Mouse (Mus musculus): ENCODE results near the gene Col13a1. TPM values are rescaled to one million over a fixed set of nuclear protein-coding genes. Genes with fewer than 3 reads are reported as not detected.

Gene Col13a1
- polyA plus RNA-seq, 1 experiment from 2014 or later: not detected

- H3K79me2 ChIP-seq (ENCODE audit: inconsistent target): no peaks in the 10 kb centered on the region
- 2% methylated on average over 7 of the region's 7 CpGs for WGBS (ENCODE audit: missing documents)
- H3K27ac ChIP-seq: no peak overlapping the region
- no peak overlapping the region for H3K4me3 ChIP-seq (ENCODE audit: inconsistent target)
- no peaks in the 10 kb centered on the region for H3K36me3 ChIP-seq (ENCODE audit: inconsistent target)
Observed at GRCm38 (mm10) chr10:61980424-61980823, 1.5 kb upstream of the Col13a1 start.

DNA sequence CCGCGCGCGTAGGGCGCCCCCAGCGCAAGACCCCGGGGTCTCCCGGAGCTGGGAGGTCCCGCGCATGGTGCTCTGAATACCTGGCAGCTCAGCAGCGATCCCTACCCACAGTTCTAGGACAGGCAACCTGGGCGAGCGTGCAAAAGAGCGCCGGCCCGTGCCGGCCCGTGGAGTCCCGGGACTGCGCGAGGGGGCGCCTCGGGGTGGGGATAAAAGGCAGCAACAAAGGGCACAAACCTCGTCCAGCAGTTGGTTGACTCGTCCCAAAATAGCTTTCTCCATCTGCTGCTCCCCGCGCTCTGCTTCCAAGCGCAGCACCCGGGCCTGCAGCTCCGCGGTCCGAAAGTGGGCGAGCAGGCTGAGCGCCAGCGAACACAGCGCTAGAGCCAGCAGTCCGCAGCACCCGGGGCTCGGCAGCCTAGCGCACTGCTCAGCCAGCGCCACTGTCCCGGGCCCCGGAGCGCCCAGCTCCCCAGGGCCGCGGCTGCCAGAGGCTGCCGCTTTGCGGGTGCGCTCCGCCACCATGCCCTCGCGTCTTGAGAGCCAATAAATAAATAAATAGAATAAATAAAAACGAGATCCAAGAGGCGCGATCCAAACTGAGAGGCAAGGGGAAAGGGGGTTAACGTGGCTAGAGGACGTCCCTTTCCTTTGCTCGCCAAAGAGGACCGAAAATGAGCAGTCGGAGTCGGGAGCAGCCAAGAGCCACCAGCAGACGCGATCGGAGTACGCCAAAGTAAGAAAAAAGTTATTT lies 619 bp downstream of the Col13a1 start:
- no peaks in the 10 kb centered on the region for H3K36me3 ChIP-seq (ENCODE audit: inconsistent target)
- H3K79me2 ChIP-seq (ENCODE audit: inconsistent target): no peaks in the 10 kb centered on the region
- H3K4me3 ChIP-seq (ENCODE audit: inconsistent target): no peak overlapping the region
- 2% methylated on average over 65 of the region's 65 CpGs for WGBS (ENCODE audit: missing documents)
- H3K27ac ChIP-seq: no peak overlapping the region

DNA sequence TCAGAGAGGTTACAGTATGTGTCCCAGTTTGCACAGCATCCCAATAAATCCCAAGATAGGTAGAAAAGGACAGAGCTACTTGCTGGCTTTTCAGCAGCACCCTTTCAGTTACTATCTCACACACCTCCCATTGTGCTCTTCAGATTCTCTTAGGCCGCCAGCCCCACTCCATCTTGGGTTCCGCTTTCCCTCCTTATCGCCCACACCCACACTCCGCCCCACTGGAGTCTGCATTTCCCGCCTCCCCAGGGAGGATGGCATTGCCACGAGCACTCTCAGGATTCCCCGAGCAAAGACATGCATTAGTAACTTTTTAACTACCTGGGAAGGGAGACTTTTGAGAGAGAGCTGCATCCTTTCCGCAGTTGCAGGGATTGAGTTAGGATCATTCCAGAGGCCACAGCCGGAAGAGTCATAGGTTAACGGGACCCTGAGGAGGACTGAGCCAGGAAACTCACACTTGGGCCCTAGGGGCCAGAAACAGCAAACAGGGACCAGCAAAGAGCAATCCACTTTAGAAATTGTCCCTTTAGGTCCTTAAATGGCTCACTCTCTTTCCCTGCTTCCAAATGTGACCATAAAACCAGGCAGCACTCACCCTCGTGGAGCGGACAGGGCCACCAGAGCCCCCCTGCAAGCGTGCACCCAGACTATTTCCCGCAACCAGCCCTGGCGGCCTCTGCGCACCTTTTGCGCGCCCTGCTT lies 1.4 kb downstream of the Col13a1 start:
- Histone ChIP-seq H3K27ac (no peak overlapping the region), H3K4me3 (ENCODE audit: inconsistent target) (no peak overlapping the region), H3K79me2 (ENCODE audit: inconsistent target) (no peaks in the 10 kb centered on the region), H3K36me3 (ENCODE audit: inconsistent target) (no peaks in the 10 kb centered on the region)
- WGBS (ENCODE audit: missing documents): 4% methylated on average over 18 of the region's 18 CpGs

DNA sequence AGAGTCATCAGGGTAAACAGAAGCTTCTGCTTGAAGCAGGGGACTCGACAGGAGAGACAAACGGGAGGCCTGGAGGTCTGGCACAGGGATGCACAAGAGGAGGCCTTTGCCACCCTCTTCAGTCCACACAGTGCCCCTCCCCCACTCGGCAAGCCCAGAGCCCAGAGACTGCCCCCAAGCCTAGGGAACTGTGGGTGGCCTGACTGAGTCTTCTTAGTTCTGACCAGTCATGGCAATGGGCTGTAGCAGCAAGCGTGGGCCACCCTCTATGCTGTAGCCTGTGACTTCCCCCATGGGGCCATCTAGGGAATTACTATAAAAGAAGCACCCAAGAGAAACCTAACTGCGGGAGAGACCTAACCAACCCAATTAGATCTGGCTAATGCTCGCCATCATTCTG lies 1.9 kb downstream of the Col13a1 start:
- WGBS (ENCODE audit: missing documents): 9% methylated on average over 6 of the region's 6 CpGs
- H3K4me3 ChIP-seq (ENCODE audit: inconsistent target): no peak overlapping the region

DNA sequence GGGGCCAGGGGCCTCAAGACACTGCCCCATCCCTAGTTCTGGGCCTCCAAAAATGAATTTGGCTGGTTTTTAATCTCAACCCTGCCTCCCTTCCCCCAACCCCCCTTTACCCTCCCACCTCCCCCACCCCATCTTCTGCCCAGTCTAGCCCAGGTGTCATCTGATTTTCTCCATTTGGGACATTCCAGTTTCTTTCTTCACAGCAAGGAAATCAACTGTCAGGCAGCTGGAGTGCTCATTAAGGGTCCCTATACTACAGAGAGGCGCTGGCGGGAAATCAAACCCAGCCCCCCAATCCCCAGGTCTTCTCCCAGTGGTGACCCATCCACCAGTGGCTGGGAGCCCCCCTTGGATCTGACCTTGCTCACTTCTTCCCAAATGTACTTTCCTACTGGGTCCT lies 4.3 kb downstream of the Col13a1 start:
- no peak overlapping the region for H3K27ac ChIP-seq
- no peaks in the 10 kb centered on the region for H3K36me3 ChIP-seq (ENCODE audit: inconsistent target)
- H3K4me3 ChIP-seq (ENCODE audit: inconsistent target): no peak overlapping the region
- 100% methylated on average over 2 of the region's 2 CpGs for WGBS (ENCODE audit: missing documents)
- no peaks in the 10 kb centered on the region for H3K79me2 ChIP-seq (ENCODE audit: inconsistent target)

More for the DNA sequence above, 1.9 kb downstream of the Col13a1 start:
- no peak overlapping the region for H3K27ac ChIP-seq
- H3K79me2 ChIP-seq (ENCODE audit: inconsistent target): no peaks in the 10 kb centered on the region
- no peaks in the 10 kb centered on the region for H3K36me3 ChIP-seq (ENCODE audit: inconsistent target)

DNA sequence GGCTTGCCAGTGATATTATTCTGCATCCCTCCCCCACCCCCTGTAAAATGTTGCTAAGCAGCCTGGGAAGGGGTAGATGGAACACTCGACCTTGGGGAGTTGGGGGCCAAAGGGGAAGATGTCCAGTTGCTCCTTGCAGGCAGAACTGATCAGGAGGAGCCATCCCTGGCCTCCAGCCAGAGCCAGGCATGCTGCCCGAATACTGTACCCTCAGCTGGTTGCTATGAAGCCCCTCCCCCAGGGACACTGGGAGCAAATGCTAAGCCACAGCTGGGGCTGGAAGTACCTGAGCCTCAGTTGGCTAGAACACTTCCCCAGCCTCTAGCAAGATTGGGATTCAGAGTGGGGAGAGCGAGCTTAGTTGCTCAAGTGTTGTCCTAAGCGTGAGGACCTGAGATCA lies 6.9 kb downstream of the Col13a1 start:
- Histone ChIP-seq H3K36me3 (ENCODE audit: inconsistent target) (no peaks in the 10 kb centered on the region), H3K79me2 (ENCODE audit: inconsistent target) (no peaks in the 10 kb centered on the region), H3K4me3 (ENCODE audit: inconsistent target) (no peak overlapping the region), H3K27ac (no peak overlapping the region)
- 63% methylated on average over 4 of the region's 4 CpGs for WGBS (ENCODE audit: missing documents)

DNA sequence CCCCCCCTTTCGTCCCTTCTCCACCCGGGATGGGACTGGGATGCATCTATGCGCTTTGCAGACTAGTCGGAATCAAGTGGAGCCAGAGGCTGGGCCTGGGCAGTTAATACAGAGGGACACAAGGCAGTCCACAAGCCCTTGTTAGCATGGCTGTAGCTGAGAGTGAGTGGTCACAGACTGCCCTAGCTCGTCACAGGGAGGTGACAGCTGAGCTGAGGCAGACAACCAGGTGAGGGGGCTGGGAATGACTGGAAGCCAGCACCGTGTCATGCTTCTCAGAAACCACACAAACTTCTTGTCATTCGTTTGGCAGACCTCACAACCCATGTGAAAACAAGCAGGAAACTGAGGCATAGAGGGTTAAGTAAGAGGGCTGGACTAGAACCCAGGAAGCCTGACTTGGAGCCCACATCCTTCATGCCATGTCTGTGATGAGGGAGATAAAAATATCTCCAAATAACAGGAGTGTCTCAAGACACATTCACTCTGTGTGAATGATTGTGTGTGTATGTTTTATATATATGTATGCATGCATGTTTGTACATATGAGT lies 10.8 kb downstream of the Col13a1 start:
- Histone ChIP-seq H3K27ac (no peak overlapping the region), H3K36me3 (ENCODE audit: inconsistent target) (no peaks in the 10 kb centered on the region), H3K4me3 (ENCODE audit: inconsistent target) (no peak overlapping the region), H3K79me2 (ENCODE audit: inconsistent target) (no peaks in the 10 kb centered on the region)
- WGBS (ENCODE audit: missing documents): 63% methylated on average over 7 of the region's 7 CpGs

GRCm38 (mm10) chr10:61967207-61967606 lies 11.7 kb downstream of the Col13a1 start:
- H3K4me3 ChIP-seq (ENCODE audit: inconsistent target): no peak overlapping the region
- no peaks in the 10 kb centered on the region for H3K36me3 ChIP-seq (ENCODE audit: inconsistent target)
- no peak overlapping the region for H3K27ac ChIP-seq
- WGBS (ENCODE audit: missing documents): 64% methylated on average over 1 of the region's 3 CpGs
- H3K79me2 ChIP-seq (ENCODE audit: inconsistent target): no peaks in the 10 kb centered on the region

- Histone ChIP-seq H3K79me2 (ENCODE audit: inconsistent target) (no peaks in the 10 kb centered on the region), H3K4me3 (ENCODE audit: inconsistent target) (no peak overlapping the region), H3K27ac (no peak overlapping the region), H3K36me3 (ENCODE audit: inconsistent target) (no peaks in the 10 kb centered on the region)
- 67% methylated on average over 7 of the region's 7 CpGs for whole genome bisulfite sequencing (ENCODE audit: missing documents)
Observed at GRCm38 (mm10) chr10:61965386-61965841, 13.5 kb downstream of the Col13a1 start.

GRCm38 (mm10) chr10:61956718-61957117 lies 22.2 kb downstream of the Col13a1 start:
- Histone ChIP-seq H3K4me3 (ENCODE audit: inconsistent target) (no peak overlapping the region), H3K36me3 (ENCODE audit: inconsistent target) (no peaks in the 10 kb centered on the region), H3K27ac (no peak overlapping the region), H3K79me2 (ENCODE audit: inconsistent target) (no peaks in the 10 kb centered on the region)
- 74% methylated on average over 6 of the region's 6 CpGs for WGBS (ENCODE audit: missing documents)

- no peak overlapping the region for H3K27ac ChIP-seq
- H3K4me3 ChIP-seq (ENCODE audit: inconsistent target): no peak overlapping the region
- 92% methylated on average over 5 of the region's 5 CpGs for WGBS (ENCODE audit: missing documents)
- H3K36me3 ChIP-seq (ENCODE audit: inconsistent target): no peaks in the 10 kb centered on the region
- no peaks in the 10 kb centered on the region for H3K79me2 ChIP-seq (ENCODE audit: inconsistent target)
Observed at GRCm38 (mm10) chr10:61953916-61954315, 25.0 kb downstream of the Col13a1 start.

GRCm38 (mm10) chr10:61949542-61949941 lies 29.4 kb downstream of the Col13a1 start:
- H3K36me3 ChIP-seq (ENCODE audit: inconsistent target): no peaks in the 10 kb centered on the region
- H3K27ac ChIP-seq: no peak overlapping the region
- WGBS (ENCODE audit: missing documents): 94% methylated on average over 6 of the region's 6 CpGs
- no peaks in the 10 kb centered on the region for H3K79me2 ChIP-seq (ENCODE audit: inconsistent target)
- no peak overlapping the region for H3K4me3 ChIP-seq (ENCODE audit: inconsistent target)

DNA sequence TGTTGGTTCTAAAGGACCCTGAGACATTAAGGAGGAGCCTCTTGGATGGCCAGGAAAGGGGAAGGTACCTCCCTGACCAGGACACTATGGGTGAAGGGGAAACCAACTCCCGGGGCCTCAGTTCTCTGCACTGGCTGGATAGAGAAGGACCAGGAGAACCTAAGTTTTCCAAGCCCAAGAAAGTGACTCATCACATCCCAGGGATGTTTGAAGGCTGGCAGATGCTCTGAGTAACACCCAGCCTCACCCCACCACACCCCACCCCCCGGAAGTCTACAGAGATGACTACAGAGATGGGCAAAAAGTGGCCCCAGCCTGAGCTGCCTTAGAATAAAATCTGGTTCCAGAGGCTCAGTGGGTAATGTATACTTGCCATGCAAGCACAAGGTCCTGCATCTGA lies 34.5 kb downstream of the Col13a1 start:
- Histone ChIP-seq H3K27ac (no peak overlapping the region), H3K36me3 (ENCODE audit: inconsistent target) (no peaks in the 10 kb centered on the region), H3K4me3 (ENCODE audit: inconsistent target) (no peak overlapping the region), H3K79me2 (ENCODE audit: inconsistent target) (no peaks in the 10 kb centered on the region)
- 92% methylated on average over 2 of the region's 2 CpGs for WGBS (ENCODE audit: missing documents)

DNA sequence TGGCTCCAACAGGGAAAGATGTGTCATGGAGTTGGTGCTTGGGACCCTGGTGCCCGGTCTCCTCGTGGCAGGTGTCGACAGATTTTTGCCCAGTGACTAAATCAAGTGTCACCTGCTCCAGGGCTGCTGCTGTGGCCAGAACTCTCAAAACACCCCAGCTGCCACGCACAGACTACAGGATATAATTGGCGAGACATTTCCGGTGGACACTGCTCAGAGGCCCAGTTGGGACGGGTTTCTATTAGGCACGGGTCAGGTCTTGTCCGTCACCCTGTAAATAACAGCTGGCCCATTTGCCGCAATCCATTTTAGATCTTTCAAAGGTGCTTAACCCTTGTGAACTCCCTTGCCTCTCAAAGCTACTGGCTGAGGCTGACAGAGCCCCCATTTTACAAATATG lies 35.4 kb downstream of the Col13a1 start:
- H3K36me3 ChIP-seq (ENCODE audit: inconsistent target): no peaks in the 10 kb centered on the region
- H3K4me3 ChIP-seq (ENCODE audit: inconsistent target): no peak overlapping the region
- no peaks in the 10 kb centered on the region for H3K79me2 ChIP-seq (ENCODE audit: inconsistent target)
- WGBS (ENCODE audit: missing documents): 88% methylated on average over 10 of the region's 10 CpGs
- H3K27ac ChIP-seq: no peak overlapping the region

GRCm38 (mm10) chr10:61942719-61943118 lies 36.2 kb downstream of the Col13a1 start:
- H3K4me3 ChIP-seq (ENCODE audit: inconsistent target): no peak overlapping the region
- 92% methylated on average over 2 of the region's 2 CpGs for WGBS (ENCODE audit: missing documents)
- H3K36me3 ChIP-seq (ENCODE audit: inconsistent target): no peaks in the 10 kb centered on the region
- H3K27ac ChIP-seq: no peak overlapping the region
- H3K79me2 ChIP-seq (ENCODE audit: inconsistent target): no peaks in the 10 kb centered on the region

Data from macrophage (primary cell).